Mouse (Mus musculus) limb, embryonic 12.5 days (tissue): ENCODE measurements around the gene Ifi202b. TPM values are rescaled to one million over a fixed set of nuclear protein-coding genes. Genes with fewer than 3 reads are reported as not detected.

Experiments
- polyA plus RNA-seq: library from polyadenylated mRNA; unstranded; fragments of >200 nt; fragmentation: Nextera tagmentation; extraction: Ambion mirVana; gene quantifications from 2 replicates; pipeline ENCODE4 v1.2.1, GENCODE M21; 2016

Gene Ifi202b
- polyA plus RNA-seq, 1 experiment from 2014 or later = not detected

Other genes with a start within 250 kb of the Ifi202b start
- gene Ifi207, start 241.0 kb downstream of the Ifi202b start, polyA plus RNA-seq = 0.29 and 0.36 TPM in 2 replicates
- gene Ifi204, start 215.8 kb downstream of the Ifi202b start, polyA plus RNA-seq = 0.46 and 0.49 TPM in 2 replicates
- 0.14 and 0.40 TPM in 2 replicates for gene Ifi211, start 69.7 kb downstream of the Ifi202b start, polyA plus RNA-seq
- 0.80 and 1.7 TPM in 2 replicates for gene Mndal, start 40.3 kb downstream of the Ifi202b start, polyA plus RNA-seq
- gene Ifi203, start 40.1 kb downstream of the Ifi202b start, polyA plus RNA-seq = 0.20 and 0.73 TPM in 2 replicates
- gene Ifi205, start 49.1 kb upstream of the Ifi202b start, polyA plus RNA-seq = 0.16 TPM in 1 of 2 replicates, not detected in the other
- 0.09 TPM in 1 of 2 replicates, not detected in the other for gene Olfr433, start 58.0 kb upstream of the Ifi202b start, polyA plus RNA-seq
- gene Olfr432, start 66.5 kb upstream of the Ifi202b start, polyA plus RNA-seq = not detected in 2 replicates
- not detected in 2 replicates for gene Olfr430, start 83.9 kb upstream of the Ifi202b start, polyA plus RNA-seq
- not detected in 2 replicates for gene Olfr429, start 101.6 kb upstream of the Ifi202b start, polyA plus RNA-seq
- gene Olfr427, start 114.1 kb upstream of the Ifi202b start, polyA plus RNA-seq = not detected in 2 replicates
- not detected in 2 replicates for gene Olfr231, start 138.4 kb upstream of the Ifi202b start, polyA plus RNA-seq
- not detected in 2 replicates for gene Olfr424, start 148.8 kb upstream of the Ifi202b start, polyA plus RNA-seq
- gene Olfr420, start 172.9 kb upstream of the Ifi202b start, polyA plus RNA-seq = not detected in 2 replicates
- 0.95 and 1.1 TPM in 2 replicates for gene Spta1, start 190.0 kb upstream of the Ifi202b start, polyA plus RNA-seq